In the genomic region with DNA sequence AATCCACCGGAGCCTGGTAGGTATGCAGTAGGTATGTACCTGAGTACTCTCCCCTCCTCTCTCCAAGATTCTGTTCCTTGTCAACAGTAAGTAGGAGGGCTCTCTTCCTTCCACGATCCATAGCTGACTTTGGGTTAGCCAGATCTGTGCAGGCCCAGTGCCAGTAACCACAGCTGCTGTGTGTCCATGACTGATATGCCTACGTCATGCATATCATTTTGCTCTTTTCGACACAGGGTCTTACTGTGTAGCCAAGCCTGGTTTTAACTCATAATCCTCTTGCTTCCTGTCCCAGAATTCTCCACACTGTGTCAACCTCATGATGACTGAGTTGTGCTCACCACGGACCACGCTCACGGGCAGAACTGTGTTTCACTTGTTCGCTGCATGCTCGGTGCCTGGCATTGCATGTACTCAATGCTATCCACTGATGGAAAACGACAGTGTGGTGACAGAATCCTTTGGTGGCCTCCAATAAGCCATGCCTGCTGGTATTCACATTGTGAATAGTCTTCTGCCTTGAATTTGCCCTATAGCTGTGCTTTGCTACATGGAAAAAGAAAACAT, we compare ENCODE assay signal across 11 mouse cellular contexts. TPM values are rescaled to one million over a fixed set of nuclear protein-coding genes. Genes with fewer than 3 reads are reported as not detected.
DNase-seq lines count a peak whose midpoint lies in the region; ATAC-seq lines count a peak whose summit lies in the region.
"Had no signal": no experiment of that assay in that cellular context is flagged by ENCODE, and none has a peak within 500 bp of the region (broad histone marks: within the 10 kb centered on the region; RNA-seq: fewer than 3 reads in every experiment).

No protein-coding gene starts in this region.

- no peaks in the 10 kb centered on the region for H3K27me3 ChIP-seq in heart, embryonic 14.5 days (ENCODE audit: control insufficient read depth, insufficient read depth, low read length)
- no peaks in the 10 kb centered on the region for H3K27me3 ChIP-seq in megakaryocyte, embryonic 14.5 days (replicated peaks)
- H3K27me3 ChIP-seq in liver, embryonic 11.5 days (replicated peaks; ENCODE audit: control insufficient read depth, insufficient read depth, low read length) = no peaks in the 10 kb centered on the region
- no peaks in the 10 kb centered on the region for H3K27me3 ChIP-seq in stomach, embryonic 16.5 days (ENCODE audit: control insufficient read depth, insufficient read depth, low read length)

- H3K4me3 ChIP-seq in heart, embryonic 14.5 days (ENCODE audit: control insufficient read depth in 1 of 2, insufficient read depth in 1 of 2, low read depth in 1 of 2, low read length in 2 of 2) = no peak overlapping the region
- H3K4me3 ChIP-seq in megakaryocyte, embryonic 14.5 days (replicated peaks) = peak overlapping the region; percentile 90
- no peak overlapping the region for H3K4me3 ChIP-seq in liver, embryonic 11.5 days (ENCODE audit: low read depth, low read length)
- H3K4me3 ChIP-seq in stomach, embryonic 16.5 days (replicated peaks; ENCODE audit: low read length) = no peak overlapping the region

- no peak for DNase-seq in heart, postnatal 36 days
- DNase-seq in liver, embryonic 11.5 days (ENCODE audit: low spot score) = no peak
- no peak for DNase-seq in layer of hippocampus, postnatal 25 days (ENCODE audit: extremely low spot score in 1 of 2, low spot score in 1 of 2)
- no peak for DNase-seq in cerebellum, adult 9-10 months
- DNase-seq: cerebellum, adult 11-12 months; thymus, postnatal 14 days had no signal

- no peak overlapping the region for H3K9ac ChIP-seq in heart, embryonic 14.5 days (ENCODE audit: low read length)
- H3K9ac ChIP-seq in liver, embryonic 11.5 days (ENCODE audit: low read depth, low read length) = peak overlapping the region; percentile 22; the same call in 1 of the 2 replicates
- H3K9ac ChIP-seq in stomach, embryonic 16.5 days (ENCODE audit: low read length) = no peak overlapping the region

- intact Hi-C loops in heart, postnatal 36 days (cut with DNase I) = no loop called here

- 70% methylated on average over 10 of the region's 10 CpGs for WGBS in heart, embryonic 14.5 days
- WGBS in liver, embryonic 11.5 days = 64% methylated on average over 10 of the region's 10 CpGs
- 62% methylated on average over 10 of the region's 10 CpGs for WGBS in stomach, embryonic 16.5 days

- no peaks in the 10 kb centered on the region for H3K9me3 ChIP-seq in heart, embryonic 14.5 days (ENCODE audit: control insufficient read depth, low read length)
- H3K9me3 ChIP-seq in megakaryocyte, embryonic 14.5 days = no peaks in the 10 kb centered on the region
- H3K9me3 ChIP-seq in liver, embryonic 11.5 days (ENCODE audit: control insufficient read depth, low read length) = no peaks in the 10 kb centered on the region
- H3K9me3 ChIP-seq in stomach, embryonic 16.5 days (replicated peaks; ENCODE audit: control insufficient read depth, low read length) = no peaks in the 10 kb centered on the region

- ATAC-seq in heart, embryonic 14.5 days (ENCODE audit: insufficient number of reproducible peaks, insufficient read depth, low FRiP score, low read depth) = no peak; the same call in 1 of the 2 replicates
- no peak for ATAC-seq in megakaryocyte, adult 5-6 weeks (ENCODE audit: poor library complexity, severe bottlenecking)
- peak; percentile 87 for ATAC-seq in liver, embryonic 11.5 days (replicated peaks; ENCODE audit: low FRiP score)
- peak; percentile 74; the same call in 1 of the 2 replicates for ATAC-seq in stomach, embryonic 16.5 days (ENCODE audit: insufficient read depth, low FRiP score)
- ATAC-seq: forebrain, embryonic 16.5 days had no signal

- no peak overlapping the region for H3K4me2 ChIP-seq in heart, embryonic 14.5 days (ENCODE audit: low read length)
- peak overlapping the region; percentile 28 for H3K4me2 ChIP-seq in liver, embryonic 11.5 days
- H3K4me2 ChIP-seq in stomach, embryonic 16.5 days (ENCODE audit: low read depth, low read length) = no peak overlapping the region

- H3K4me1 ChIP-seq in heart, embryonic 14.5 days (ENCODE audit: control insufficient read depth in 2 of 2, insufficient read depth in 2 of 2, low read length in 2 of 2) = peaks cover 0 to 10% of the 10 kb centered on the region in 2 experiments; a peak in 3 of 4 replicates
- H3K4me1 ChIP-seq in megakaryocyte, embryonic 14.5 days = peaks cover 92% of the 10 kb centered on the region
- peaks cover 38% of the 10 kb centered on the region for H3K4me1 ChIP-seq in liver, embryonic 11.5 days (replicated peaks; ENCODE audit: control insufficient read depth, insufficient read depth, low read length)
- H3K4me1 ChIP-seq in stomach, embryonic 16.5 days (ENCODE audit: control insufficient read depth, insufficient read depth, low read length) = 0 out of 2 replicates have a peak, but pooled peaks cover 8% of the 10 kb centered on the region

- H3K27ac ChIP-seq in heart, embryonic 14.5 days (replicated peaks in 1 of 2; ENCODE audit: control insufficient read depth in 1 of 2, insufficient read depth in 1 of 2, low read depth in 2 of 2, low read length in 2 of 2) = peak overlapping the region; percentile 7 to 58; a peak in 2 of 4 replicates
- peak overlapping the region; percentile 38; the same call in 1 of the 2 replicates for H3K27ac ChIP-seq in liver, embryonic 11.5 days (ENCODE audit: low read depth, low read length)
- H3K27ac ChIP-seq in stomach, embryonic 16.5 days (ENCODE audit: low read length) = no peak overlapping the region

- H3K36me3 ChIP-seq in heart, embryonic 14.5 days (ENCODE audit: control insufficient read depth, insufficient read depth, low read length) = no peaks in the 10 kb centered on the region
- H3K36me3 ChIP-seq in megakaryocyte, embryonic 14.5 days (replicated peaks; ENCODE audit: low read length) = peaks cover 74% of the 10 kb centered on the region
- H3K36me3 ChIP-seq in liver, embryonic 11.5 days (ENCODE audit: control insufficient read depth, insufficient read depth, low read length) = no peaks in the 10 kb centered on the region
- no peaks in the 10 kb centered on the region for H3K36me3 ChIP-seq in stomach, embryonic 16.5 days (ENCODE audit: control insufficient read depth, insufficient read depth, low read length)

RNA-seq across cellular contexts. Expression of a gene that starts 26.6 kb away (rescaled TPM):
- 7.0 and 7.6 TPM in 2 replicates for polyA plus RNA-seq in heart, embryonic 14.5 days (2014; fragmentation: Nextera tagmentation; extraction: Ambion mirVana)
- 10 to 100 TPM; 15.4 to 15.5 TPM for total RNA-seq in heart, postnatal 36 days (2021)
- 310 and 704 TPM in 2 replicates for polyA plus RNA-seq in megakaryocyte, embryonic 14.5 days (2012; ENCODE audit: insufficient read depth, low replicate concordance)
- 123 and 139 TPM in 2 replicates for total RNA-seq in megakaryocyte, adult 5-6 weeks (2015)
- total RNA-seq in megakaryocyte, adult 5-6 weeks (2017) = 37.4 and 55.2 TPM in 2 replicates
- polyA plus RNA-seq in liver, embryonic 11.5 days (2014; fragmentation: Nextera tagmentation; extraction: Ambion mirVana) = 12.0 and 12.7 TPM in 2 replicates
- polyA plus RNA-seq in stomach, embryonic 16.5 days (2015; fragmentation: Nextera tagmentation; extraction: Ambion mirVana) = 5.6 and 7.0 TPM in 2 replicates
- total RNA-seq in layer of hippocampus, postnatal 25 days (2021) = 10 to 100 TPM in 1 of 2 experiments, 1 to 10 TPM in 1; 9.8 to 10.4 TPM

Comparison
In these comparisons a context has a peak if more than half of its experiments do, and no peak if none do; other contexts are left out.
1. ATAC-seq: peak in liver, embryonic 11.5 days (single experiment) and stomach, embryonic 16.5 days (single experiment); none in heart, embryonic 14.5 days (single experiment) and megakaryocyte, adult 5-6 weeks (single experiment).
2. RNA of a gene that starts 26.6 kb away (polyA plus RNA-seq): 310 to 704 TPM in megakaryocyte, embryonic 14.5 days; 12.0 to 12.7 TPM in liver, embryonic 11.5 days, 7.0 to 7.6 TPM in heart, embryonic 14.5 days and 5.6 to 7.0 TPM in stomach, embryonic 16.5 days; every median in the first group is over 10 times any median in the second.